Mouse (Mus musculus) forelimb bud, embryonic 11.5 days (tissue): ENCODE results near the gene Adam3.

Source experiments
- DNase-seq: peaks from one replicate; pipeline ENCODE4 v3.0.0-alpha.2; 2012; ENCODE audit warnings: low read depth, low spot score

The Adam3 gene

GRCm38 (mm10) chr8:24725630-24726029, at the start of gene Adam3:
Gene Adam3, minus strand, starts transcription at chr8:24725852.
- DNase-seq, result no peak

GRCm38 (mm10) chr8:24724886-24725626, 596 bp downstream of the Adam3 start:
- no peak for DNase-seq
